Mouse (Mus musculus): Measurements from ENCODE around the gene Plcd3. TPM values are rescaled to one million over a fixed set of nuclear protein-coding genes. Genes with fewer than 3 reads are reported as not detected.
A peak's percentile ranks its signal among the peaks of the same experiment; 100 is the strongest.

Gene Plcd3
- 0.31 and 0.45 TPM in 2 replicates for polyA plus RNA-seq (2015; fragmentation: Nextera tagmentation; extraction: Ambion mirVana)

GRCm38 (mm10) chr11:103101481-103101865 is at the start of gene Plcd3, which contains the start of gene Acbd4:
Gene Plcd3 (minus strand): TSS chr11:103101658.
Gene Acbd4 (plus strand): TSS chr11:103101682.
- Histone ChIP-seq H3K4me3 (replicated peaks) (peak within 1 kb of the TSS; percentile 70), H3K9me3 (replicated peaks) (no peaks in the 10 kb centered on the region), H3K27ac (replicated peaks) (peak within 1 kb of the TSS; percentile 72), H3K36me3 (replicated peaks) (peaks cover 18% of the 10 kb centered on the region), H3K4me2 (peak within 1 kb of the TSS; percentile 84), H3K4me1 (replicated peaks) (peaks cover 52% of the 10 kb centered on the region), H3K9ac (peak within 1 kb of the TSS; percentile 54), H3K27me3 (peaks cover 55% of the 10 kb centered on the region)
- ATAC-seq (ENCODE audit: insufficient read depth): 0 out of 2 replicates have a peak, but pooled peaks have one; percentile 7
- WGBS (ENCODE audit: insufficient replicate concordance): under 1% methylated on average over 34 of the region's 34 CpGs

GRCm38 (mm10) chr11:103149771-103150170 is 48.3 kb upstream of the Plcd3 start:
- Histone ChIP-seq H3K27ac (replicated peaks) (no peak overlapping the region), H3K36me3 (replicated peaks) (no peaks in the 10 kb centered on the region), H3K9me3 (replicated peaks) (no peaks in the 10 kb centered on the region), H3K27me3 (no peaks in the 10 kb centered on the region), H3K9ac (no peak overlapping the region), H3K4me3 (replicated peaks) (no peak overlapping the region), H3K4me1 (replicated peaks) (peaks cover 21% of the 10 kb centered on the region), H3K4me2 (no peak overlapping the region)
- WGBS (ENCODE audit: insufficient replicate concordance): 83% methylated on average over 4 of the region's 4 CpGs
- ATAC-seq (ENCODE audit: insufficient read depth): no peak

DNA sequence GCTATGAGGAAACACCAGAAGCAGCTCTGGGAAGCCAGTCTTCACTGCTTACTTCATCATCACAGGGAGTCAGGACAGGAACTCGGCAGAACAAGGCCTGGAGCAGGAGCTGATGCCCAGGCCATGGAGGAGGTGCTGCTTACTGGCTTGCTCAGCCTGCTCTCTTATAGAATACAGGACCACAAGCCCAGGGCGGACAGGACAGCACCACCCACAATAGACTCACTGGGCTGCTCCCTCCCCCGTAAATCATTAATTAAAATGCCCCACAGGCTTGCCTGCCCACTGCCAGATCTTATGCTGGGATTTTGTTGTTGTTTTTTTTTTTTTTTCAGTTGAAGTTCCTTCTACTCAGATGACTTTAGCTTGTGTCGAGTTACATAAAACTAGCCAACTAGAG is 46.3 kb upstream of the Plcd3 start:
- no peaks in the 10 kb centered on the region for H3K36me3 ChIP-seq (replicated peaks)
- H3K9me3 ChIP-seq (replicated peaks): no peaks in the 10 kb centered on the region
- no peak overlapping the region for H3K4me3 ChIP-seq (replicated peaks)
- H3K4me1 ChIP-seq (replicated peaks): peaks cover 34% of the 10 kb centered on the region
- no peak for ATAC-seq (ENCODE audit: insufficient read depth)
- 54% methylated on average over 4 of the region's 4 CpGs for whole genome bisulfite sequencing (ENCODE audit: insufficient replicate concordance)
- H3K4me2 ChIP-seq: no peak overlapping the region
- H3K27ac ChIP-seq (replicated peaks): peak overlapping the region; percentile 41; the same call in 1 of the 2 replicates
- H3K27me3 ChIP-seq: no peaks in the 10 kb centered on the region
- H3K9ac ChIP-seq: no peak overlapping the region

- H3K9ac ChIP-seq: no peak overlapping the region
- H3K4me2 ChIP-seq: no peak overlapping the region
These were observed 44.9 kb upstream of the Plcd3 start for GRCm38 (mm10) chr11:103146386-103146785.

GRCm38 (mm10) chr11:103144309-103145285 is 43.1 kb upstream of the Plcd3 start:
- Histone ChIP-seq H3K4me3 (replicated peaks) (no peak overlapping the region), H3K27me3 (no peaks in the 10 kb centered on the region), H3K27ac (replicated peaks) (peak overlapping the region; percentile 21; the same call in 1 of the 2 replicates), H3K4me2 (no peak overlapping the region), H3K9me3 (replicated peaks) (no peaks in the 10 kb centered on the region), H3K9ac (no peak overlapping the region), H3K4me1 (replicated peaks) (peaks cover 60% of the 10 kb centered on the region), H3K36me3 (replicated peaks) (peaks cover 3% of the 10 kb centered on the region)
- no peak for ATAC-seq (ENCODE audit: insufficient read depth)
- 41% methylated on average over 12 of the region's 12 CpGs for WGBS (ENCODE audit: insufficient replicate concordance)

More at GRCm38 (mm10) chr11:103146386-103146785, 44.9 kb upstream of the Plcd3 start:
- no peaks in the 10 kb centered on the region for H3K36me3 ChIP-seq (replicated peaks)
- H3K4me1 ChIP-seq (replicated peaks): peaks cover 46% of the 10 kb centered on the region
- no peak for ATAC-seq (ENCODE audit: insufficient read depth)
- H3K4me3 ChIP-seq (replicated peaks): no peak overlapping the region
- H3K27me3 ChIP-seq: no peaks in the 10 kb centered on the region
- no peak overlapping the region for H3K27ac ChIP-seq (replicated peaks)
- 60% methylated on average over 4 of the region's 4 CpGs for WGBS (ENCODE audit: insufficient replicate concordance)
- H3K9me3 ChIP-seq (replicated peaks): no peaks in the 10 kb centered on the region

- 27% methylated on average over 8 of the region's 8 CpGs for WGBS (ENCODE audit: insufficient replicate concordance)
- Histone ChIP-seq H3K27me3 (no peaks in the 10 kb centered on the region), H3K9ac (no peak overlapping the region), H3K9me3 (replicated peaks) (no peaks in the 10 kb centered on the region), H3K4me3 (replicated peaks) (no peak overlapping the region), H3K4me2 (no peak overlapping the region), H3K4me1 (replicated peaks) (peaks cover 57% of the 10 kb centered on the region), H3K27ac (replicated peaks) (0 out of 2 replicates have a peak overlapping the region, but pooled peaks have one; percentile 29), H3K36me3 (replicated peaks) (peaks cover 19% of the 10 kb centered on the region)
- no peak for ATAC-seq (ENCODE audit: insufficient read depth)
These were observed 41.2 kb upstream of the Plcd3 start for GRCm38 (mm10) chr11:103142441-103143182.

GRCm38 (mm10) chr11:103141944-103142255 is 40.4 kb upstream of the Plcd3 start:
- Histone ChIP-seq H3K27ac (replicated peaks) (peak overlapping the region; percentile 55), H3K9ac (no peak overlapping the region), H3K36me3 (replicated peaks) (peaks cover 19% of the 10 kb centered on the region), H3K4me3 (replicated peaks) (no peak overlapping the region), H3K9me3 (replicated peaks) (no peaks in the 10 kb centered on the region), H3K27me3 (no peaks in the 10 kb centered on the region), H3K4me1 (replicated peaks) (peaks cover 55% of the 10 kb centered on the region), H3K4me2 (no peak overlapping the region)
- 47% methylated on average over 1 of the region's 1 CpGs for WGBS (ENCODE audit: insufficient replicate concordance)
- peak; percentile 23; the same call in 1 of the 2 replicates for ATAC-seq (ENCODE audit: insufficient read depth)

DNA sequence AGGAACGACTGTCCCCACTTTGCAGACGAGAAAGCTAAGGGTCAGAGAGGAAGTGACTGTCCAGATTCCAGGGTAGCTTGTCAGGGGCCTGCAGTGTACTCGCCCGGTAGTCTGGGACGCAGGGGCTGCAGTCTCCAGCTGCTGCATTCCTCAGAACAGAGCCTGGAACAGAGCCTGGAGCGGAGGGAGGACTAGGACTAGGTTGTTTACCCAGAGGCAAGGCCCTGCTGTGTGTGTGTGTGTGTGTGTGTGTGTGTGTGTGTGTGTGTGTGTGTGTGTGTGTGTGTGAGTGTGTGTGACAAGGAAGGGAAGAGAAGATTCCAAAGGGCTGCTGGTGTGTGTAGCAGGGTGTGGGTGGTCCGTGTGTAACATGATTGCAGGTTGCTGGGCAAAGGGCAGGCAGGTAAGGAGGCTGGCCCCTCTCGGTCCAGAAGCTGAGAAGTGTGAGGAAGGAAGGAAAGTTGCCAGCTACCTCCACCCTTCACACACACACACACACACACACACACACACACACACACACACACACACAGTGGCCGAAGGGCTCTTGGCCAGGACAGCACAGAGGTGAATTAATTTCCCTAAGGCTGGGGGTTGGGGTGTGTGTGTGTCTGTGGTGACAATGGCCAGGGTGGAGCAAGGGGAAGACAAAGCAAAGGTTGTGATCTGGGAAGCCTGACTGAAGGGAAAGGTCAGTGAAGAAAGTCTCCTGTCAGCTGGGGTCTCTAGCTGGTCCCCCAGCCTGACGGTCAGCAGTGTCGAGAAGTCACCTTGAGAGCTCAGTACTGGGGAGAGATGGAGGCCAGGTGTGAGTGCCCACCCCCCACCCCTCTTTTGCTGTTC is 39.9 kb upstream of the Plcd3 start:
- 53% methylated on average over 11 of the region's 11 CpGs for whole genome bisulfite sequencing (ENCODE audit: insufficient replicate concordance)
- H3K9me3 ChIP-seq (replicated peaks): no peaks in the 10 kb centered on the region
- peaks cover 19% of the 10 kb centered on the region for H3K36me3 ChIP-seq (replicated peaks)
- ATAC-seq (ENCODE audit: insufficient read depth): peak; percentile 20
- H3K27me3 ChIP-seq: no peaks in the 10 kb centered on the region
- H3K4me3 ChIP-seq (replicated peaks): no peak overlapping the region
- peak overlapping the region; percentile 55 for H3K27ac ChIP-seq (replicated peaks)
- H3K4me1 ChIP-seq (replicated peaks): peaks cover 55% of the 10 kb centered on the region
- no peak overlapping the region for H3K4me2 ChIP-seq
- no peak overlapping the region for H3K9ac ChIP-seq

GRCm38 (mm10) chr11:103140763-103141100 is 39.3 kb upstream of the Plcd3 start:
- ATAC-seq (ENCODE audit: insufficient read depth): no peak
- H3K4me3 ChIP-seq (replicated peaks): no peak overlapping the region
- no peaks in the 10 kb centered on the region for H3K27me3 ChIP-seq
- 52% methylated on average over 6 of the region's 6 CpGs for WGBS (ENCODE audit: insufficient replicate concordance)
- peaks cover 19% of the 10 kb centered on the region for H3K36me3 ChIP-seq (replicated peaks)
- H3K27ac ChIP-seq (replicated peaks): peak overlapping the region; percentile 55
- H3K9ac ChIP-seq: no peak overlapping the region
- H3K4me1 ChIP-seq (replicated peaks): peaks cover 61% of the 10 kb centered on the region
- H3K9me3 ChIP-seq (replicated peaks): no peaks in the 10 kb centered on the region
- H3K4me2 ChIP-seq: no peak overlapping the region

DNA sequence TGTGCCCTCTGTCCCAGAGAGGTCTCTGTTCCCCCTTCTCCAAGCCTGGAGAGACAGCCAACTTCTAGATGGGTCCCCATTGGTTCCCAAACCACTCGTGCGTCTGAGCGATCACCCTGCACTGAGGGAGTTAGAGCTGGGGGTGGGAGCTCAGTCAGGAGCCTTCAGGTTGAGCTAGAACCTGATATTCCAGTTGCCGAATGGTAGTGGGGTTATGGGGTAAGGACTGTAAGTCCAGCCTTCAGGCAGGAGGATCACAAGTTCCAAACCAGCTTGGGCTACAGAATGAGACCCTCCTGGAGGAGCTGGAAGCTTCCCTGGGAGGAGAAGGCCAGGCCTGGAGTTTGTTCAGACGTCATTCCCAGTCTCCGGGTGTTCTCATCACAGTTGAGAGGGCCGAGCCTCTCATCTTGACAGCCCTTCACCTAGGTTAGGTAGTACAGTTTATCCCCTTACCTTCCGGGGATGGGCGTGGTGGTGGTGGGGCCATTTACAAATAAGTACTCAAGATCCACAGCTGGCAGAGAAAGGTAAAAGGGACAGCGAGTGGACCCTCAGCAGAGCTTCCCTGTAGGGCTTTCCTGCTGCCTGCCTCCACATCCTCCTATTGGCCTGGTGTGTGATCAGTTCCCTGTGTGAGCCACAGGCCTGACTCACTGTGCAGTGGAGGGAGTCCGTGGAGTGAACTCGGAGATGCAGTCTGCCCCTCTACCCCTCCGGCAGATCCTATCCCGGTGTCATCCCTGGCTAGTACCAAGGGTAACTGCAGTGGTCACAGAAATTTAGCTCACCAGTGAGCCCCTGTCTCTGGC is 38.7 kb upstream of the Plcd3 start:
- Histone ChIP-seq H3K4me1 (replicated peaks) (peaks cover 65% of the 10 kb centered on the region), H3K4me3 (replicated peaks) (no peak overlapping the region), H3K27ac (replicated peaks) (peak overlapping the region; percentile 55), H3K4me2 (no peak overlapping the region), H3K9ac (no peak overlapping the region), H3K9me3 (replicated peaks) (no peaks in the 10 kb centered on the region), H3K36me3 (replicated peaks) (peaks cover 19% of the 10 kb centered on the region), H3K27me3 (no peaks in the 10 kb centered on the region)
- 75% methylated on average over 14 of the region's 14 CpGs for WGBS (ENCODE audit: insufficient replicate concordance)
- no peak for ATAC-seq (ENCODE audit: insufficient read depth)
